Mouse (Mus musculus) frontal cortex, adult 2 months (tissue): ENCODE data around the gene Mup17. TPM values are rescaled to one million over a fixed set of nuclear protein-coding genes. Genes with fewer than 3 reads are reported as not detected.
A peak's percentile ranks its signal among the peaks of the same experiment; 100 is the strongest.
"Not testable (repeated sequence)": the region's sequence is repeated elsewhere in the genome, so short reads cannot be mapped to it uniquely, and the experiment has no call there.

ENCODE experiments used
- DNase-seq, 2 experiments: peaks; one replicate each; pipeline ENCODE4 v3.0.0; 2022; ENCODE audit warnings: low spot score in 1 of 2; ENCODE audit errors: extremely low spot score in 1 of 2
- polyA plus RNA-seq: library from polyadenylated mRNA; depleted of rRNA; stranded (reverse); fragments of >200 nt; gene quantifications from 2 replicates; pipeline ENCODE4 v1.2.3, GENCODE M21; 2012; rRNA removed

Gene Mup17
- not detected in 2 replicates for polyA plus RNA-seq

DNA sequence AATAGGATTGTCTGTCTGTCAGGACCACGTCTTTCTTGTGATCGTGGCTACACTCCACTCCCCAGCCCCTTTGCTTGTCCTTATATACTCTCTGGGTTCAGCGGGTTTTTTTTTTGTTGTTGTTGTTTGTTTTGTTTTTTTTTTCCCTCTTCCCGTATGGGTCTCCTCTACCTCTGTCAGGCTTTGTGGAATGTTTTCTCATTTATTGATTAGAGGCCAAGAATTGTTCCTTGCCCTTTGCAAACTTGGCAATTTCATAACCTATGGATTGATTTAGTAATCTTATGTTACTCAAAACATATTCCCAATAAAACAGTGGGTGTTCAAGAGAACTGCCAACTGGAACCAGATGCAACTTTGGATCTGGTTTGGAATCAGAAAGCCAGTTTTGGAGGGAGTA lies at the start of gene Mup17:
TSS of gene Mup17 (minus strand) at position 101 of the 400 bp plus-strand sequence.
- DNase-seq = not testable (repeated sequence)

DNA sequence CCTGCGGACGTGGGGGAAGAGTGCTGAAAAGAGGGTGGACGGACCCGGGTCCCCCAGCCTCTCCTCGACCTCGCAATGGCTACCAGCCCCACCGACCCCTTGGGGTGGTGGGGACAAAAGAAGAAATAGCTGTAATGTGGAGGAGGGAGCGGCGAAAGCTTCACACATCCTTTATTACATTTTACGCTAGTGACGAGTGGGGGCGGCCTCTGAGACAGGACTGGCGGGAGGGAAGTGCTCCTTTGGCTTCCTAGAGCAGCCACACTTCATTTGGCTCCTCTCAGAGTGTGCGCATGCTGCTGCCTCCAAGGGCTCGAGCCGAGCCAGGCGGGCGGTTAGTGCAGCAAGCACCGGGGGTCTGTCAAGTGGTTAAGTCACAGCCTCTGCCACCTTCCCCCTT lies 24.1 kb downstream of the Mup17 start:
- DNase-seq = not testable (repeated sequence)

DNA sequence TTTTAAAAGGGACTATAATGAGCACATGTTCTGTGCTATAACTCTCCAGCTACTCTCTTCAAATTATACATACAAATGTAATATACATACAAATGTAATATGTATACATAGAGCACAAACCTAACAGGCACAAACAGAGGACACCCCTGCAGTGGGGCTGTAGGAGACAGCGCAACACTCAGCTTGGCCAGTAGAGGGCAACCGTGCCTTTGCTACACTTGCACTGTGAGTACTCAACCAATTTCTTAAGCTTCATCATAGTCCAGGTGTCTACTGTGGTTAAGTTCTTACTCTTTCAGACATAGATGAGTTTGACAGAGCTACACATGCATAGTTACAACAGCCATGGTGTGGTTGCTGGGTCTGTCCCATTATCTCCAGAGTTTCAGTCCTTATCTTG lies 39.8 kb downstream of the Mup17 start:
- peak in 1 of 2 experiments; percentile 56 for DNase-seq

Other genes with a start within 250 kb of the Mup17 start
- gene Mup15, start 156.1 kb downstream of the Mup17 start, polyA plus RNA-seq = not detected in 2 replicates
- not detected in 2 replicates for gene Mup16, start 76.3 kb downstream of the Mup17 start, polyA plus RNA-seq
- gene Mup18, start 78.3 kb upstream of the Mup17 start, polyA plus RNA-seq = not detected in 2 replicates
- gene Mup19, start 186.4 kb upstream of the Mup17 start, polyA plus RNA-seq = not detected in 2 replicates
- 0.16 and 0.27 TPM in 2 replicates for gene Mup5, start 239.4 kb upstream of the Mup17 start, polyA plus RNA-seq